Mouse (Mus musculus) liver, postnatal 0 days (tissue): ENCODE measurements around the gene Msl3.

ENCODE experiments used
- CTCF ChIP-seq: sonication (generic); IDR thresholded peaks from 2 replicates; pipeline ENCODE4 v1.5.1; 2016; ENCODE audit warnings: antibody characterized with exemption, low read depth
- EP300 ChIP-seq: IDR thresholded peaks from 2 replicates; pipeline ENCODE4 v1.6.1; 2016; ENCODE audit warnings: antibody characterized with exemption, low read depth, mild to moderate bottlenecking

DNA sequence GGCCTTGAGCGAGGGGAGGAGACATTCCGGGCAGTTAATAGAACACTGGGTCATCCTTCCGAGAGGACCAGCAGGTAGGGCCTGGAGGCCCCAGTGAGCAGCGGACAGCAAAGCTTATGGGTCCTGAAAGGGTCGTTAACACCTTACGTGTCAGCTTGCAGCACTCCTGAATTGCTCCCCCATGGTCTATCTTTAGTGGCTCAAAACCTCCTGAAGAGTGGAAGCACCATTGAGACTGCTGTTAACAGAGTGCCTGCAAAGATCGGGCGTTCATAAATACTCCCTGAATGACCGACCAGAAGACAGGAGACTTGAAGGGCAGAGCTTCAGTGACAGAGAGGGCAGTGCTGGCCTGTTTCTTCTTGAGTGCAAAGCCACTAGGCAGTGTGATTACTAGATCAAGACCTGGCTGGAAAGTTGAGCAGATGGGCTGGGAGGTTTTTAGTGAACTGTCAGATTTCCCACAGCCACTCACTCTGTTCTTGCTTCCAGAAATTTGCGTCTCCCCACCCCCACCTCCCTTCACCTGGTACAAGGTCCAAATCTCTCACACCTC, 787 bp upstream of the Msl3 start:
- TF ChIP-seq EP300 (no peak), CTCF (no peak)
